Comparison of ENCODE assay signal across 24 mouse cellular contexts in the genomic region with DNA sequence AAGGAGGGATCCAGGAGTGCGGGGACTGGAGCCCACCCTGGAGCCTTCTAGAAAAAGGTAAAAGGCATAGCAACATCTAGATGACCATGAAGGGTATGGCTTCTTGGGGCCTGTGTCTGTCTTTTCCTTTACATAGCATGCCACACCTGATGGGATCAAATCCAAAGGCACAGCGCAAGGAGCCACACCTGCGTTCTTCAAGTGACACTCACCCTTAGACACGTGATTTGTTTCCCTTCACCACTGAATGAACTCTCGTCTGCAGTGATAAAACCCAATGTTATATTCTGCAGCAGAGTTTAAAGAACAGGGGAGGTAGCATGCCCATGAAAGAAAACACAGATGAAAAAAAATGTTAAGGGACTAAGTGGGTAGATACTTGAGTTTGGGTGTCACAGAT.
"Had no signal": no experiment of that assay in that cellular context is flagged by ENCODE, and none has a peak within 500 bp of the region (broad histone marks: within the 10 kb centered on the region; RNA-seq: fewer than 3 reads in every experiment).

No protein-coding gene starts in this region.

- H3K4me3 ChIP-seq: gastrocnemius, adult 2 months; heart, adult 2 months; heart, embryonic 13.5 days; heart, embryonic 15.5 days; hindbrain, embryonic 13.5 days; hindbrain, embryonic 15.5 days; layer of hippocampus, adult 2 months; left cerebral cortex, adult 2 months; limb, embryonic 10.5 days; limb, embryonic 12.5 days; liver, embryonic 13.5 days had no signal

- H3K4me1 ChIP-seq: liver, embryonic 13.5 days had no signal

- H3K4me2 ChIP-seq: heart, embryonic 11.5 days; heart, embryonic 13.5 days; heart, embryonic 15.5 days; hindbrain, embryonic 13.5 days; hindbrain, embryonic 15.5 days; limb, embryonic 12.5 days; liver, embryonic 11.5 days; liver, embryonic 13.5 days had no signal

- ATAC-seq: hindbrain, postnatal 0 days had no signal

- H3K27ac ChIP-seq: gastrocnemius, adult 2 months; heart, adult 2 months; heart, embryonic 13.5 days; heart, embryonic 15.5 days; hindbrain, embryonic 13.5 days; hindbrain, embryonic 15.5 days; hindbrain, postnatal 0 days; layer of hippocampus, adult 2 months; left cerebral cortex, adult 2 months; limb, embryonic 10.5 days; limb, embryonic 12.5 days; liver, embryonic 13.5 days had no signal

- H3K9ac ChIP-seq: heart, embryonic 13.5 days; heart, embryonic 15.5 days; hindbrain, embryonic 13.5 days; hindbrain, embryonic 15.5 days; limb, embryonic 12.5 days; liver, embryonic 13.5 days had no signal

- H3K9me3 ChIP-seq: heart, embryonic 13.5 days; heart, embryonic 15.5 days; hindbrain, embryonic 13.5 days; hindbrain, embryonic 15.5 days; limb, embryonic 10.5 days; limb, embryonic 12.5 days; liver, embryonic 13.5 days had no signal

- DNase-seq: gastrocnemius, adult 2 months; gastrocnemius, postnatal 10 days; gastrocnemius, postnatal 25 days; heart, adult 2 months; heart, postnatal 14 days; heart, postnatal 36 days; kidney, adult 18-20 months; kidney, adult 8-10 months; kidney, postnatal 10 days; kidney, postnatal 25 days; kidney, postnatal 4 days; liver; liver, embryonic 13.5 days had no signal

- H3K36me3 ChIP-seq: heart, embryonic 13.5 days; heart, embryonic 15.5 days; hindbrain, embryonic 13.5 days; hindbrain, embryonic 15.5 days; limb, embryonic 10.5 days; limb, embryonic 12.5 days; liver, embryonic 13.5 days had no signal

- H3K27me3 ChIP-seq: heart, embryonic 13.5 days; heart, embryonic 15.5 days; hindbrain, embryonic 13.5 days; hindbrain, embryonic 15.5 days; limb, embryonic 12.5 days; liver, embryonic 13.5 days had no signal
